Mouse (Mus musculus) heart, adult 8-10 months (tissue): ENCODE results near the gene Olfr1066. TPM values are rescaled to one million over a fixed set of nuclear protein-coding genes. Genes with fewer than 3 reads are reported as not detected.
A peak's percentile ranks its signal among the peaks of the same experiment; 100 is the strongest.
"Not testable (repeated sequence)": the region's sequence is repeated elsewhere in the genome, so short reads cannot be mapped to it uniquely, and the experiment has no call there.

ENCODE experiments used
- DNase-seq: peaks from one replicate; pipeline ENCODE4 v3.0.0; 2022; ENCODE audit warnings: low spot score
- total RNA-seq, 4 experiments: library from RNA; stranded (reverse); gene quantifications; 2 replicates each; pipeline ENCODE4 v1.2.4; 2022

Olfr1066 gene
- not detected for total RNA-seq

- no peak for DNase-seq
These were observed at the start of gene Olfr1066 for GRCm38 (mm10) chr2:86456169-86456568. Gene Olfr1066 (minus strand): TSS chr2:86456269.

- no peak for DNase-seq
These were observed 31.2 kb upstream of the Olfr1066 start, which contains the start of gene Olfr228 for GRCm38 (mm10) chr2:86487286-86487685. Gene Olfr228 (minus strand): TSS chr2:86487386.

- DNase-seq: peak; percentile 11
These were observed 8.5 kb upstream of the Olfr1066 start for GRCm38 (mm10) chr2:86464442-86465109.

GRCm38 (mm10) chr2:86460434-86460833, 4.4 kb upstream of the Olfr1066 start:
- no peak for DNase-seq

- not testable (repeated sequence) for DNase-seq
These were observed 5.6 kb downstream of the Olfr1066 start, which contains the start of gene Olfr1065 for GRCm38 (mm10) chr2:86450491-86450890. Gene Olfr1065 (minus strand): TSS chr2:86450591.

- not testable (repeated sequence) for DNase-seq
These were observed 14.0 kb downstream of the Olfr1066 start for GRCm38 (mm10) chr2:86442101-86442500.

- not testable (repeated sequence) for DNase-seq
These were observed 27.6 kb downstream of the Olfr1066 start for GRCm38 (mm10) chr2:86428511-86428910.

- DNase-seq: not testable (repeated sequence)
These were observed 29.4 kb downstream of the Olfr1066 start, which contains the start of gene Olfr1062 for GRCm38 (mm10) chr2:86426649-86427048. Gene Olfr1062 (minus strand): TSS chr2:86426749.

GRCm38 (mm10) chr2:86413950-86414349, 42.1 kb downstream of the Olfr1066 start, which contains the start of gene Olfr1061:
Gene Olfr1061 (minus strand): TSS chr2:86414050.
- DNase-seq: no peak

Other genes with a start within 250 kb of the Olfr1066 start
- not detected for gene Olfr1046, start 237.0 kb downstream of the Olfr1066 start, total RNA-seq
- not detected for gene Olfr1047, start 224.9 kb downstream of the Olfr1066 start, total RNA-seq
- gene Olfr1048, start 216.0 kb downstream of the Olfr1066 start, total RNA-seq: not detected
- not detected for gene Olfr1049, start 197.9 kb downstream of the Olfr1066 start, total RNA-seq
- not detected for gene Olfr1051, start 177.2 kb downstream of the Olfr1066 start, total RNA-seq
- gene Olfr1052, start 163.8 kb downstream of the Olfr1066 start, total RNA-seq: not detected
- gene Olfr1053, start 141.0 kb downstream of the Olfr1066 start, total RNA-seq: not detected
- not detected for gene Olfr1054, start 120.8 kb downstream of the Olfr1066 start, total RNA-seq
- not detected for gene Olfr1055, start 106.0 kb downstream of the Olfr1066 start, total RNA-seq
- gene Olfr1056, start 93.8 kb downstream of the Olfr1066 start, total RNA-seq: not detected
- not detected for gene Olfr1057, start 77.9 kb downstream of the Olfr1066 start, total RNA-seq
- not detected for gene Olfr1058, start 67.7 kb downstream of the Olfr1066 start, total RNA-seq
- not detected for gene Olfr1061, start 42.2 kb downstream of the Olfr1066 start, total RNA-seq
- not detected for gene Olfr1062, start 29.5 kb downstream of the Olfr1066 start, total RNA-seq
- gene Olfr1065, start 5.7 kb downstream of the Olfr1066 start, total RNA-seq: not detected
- not detected for gene Olfr228, start 31.1 kb upstream of the Olfr1066 start, total RNA-seq
- not detected for gene Olfr1076, start 52.2 kb upstream of the Olfr1066 start, total RNA-seq
- gene Olfr1079, start 86.2 kb upstream of the Olfr1066 start, total RNA-seq: not detected
- not detected for gene Olfr1080, start 102.0 kb upstream of the Olfr1066 start, total RNA-seq
- gene Olfr1082, start 142.7 kb upstream of the Olfr1066 start, total RNA-seq: not detected
- not detected for gene Olfr1084, start 183.5 kb upstream of the Olfr1066 start, total RNA-seq
- gene Olfr1085, start 205.8 kb upstream of the Olfr1066 start, total RNA-seq: not detected
- not detected for gene Olfr1086, start 223.8 kb upstream of the Olfr1066 start, total RNA-seq
- not detected for gene Olfr1087, start 242.1 kb upstream of the Olfr1066 start, total RNA-seq